Mouse (Mus musculus) kidney, adult 11 months (tissue): ENCODE measurements around the gene Stard10.

Experiments
- DNase-seq: peaks from one replicate; pipeline ENCODE4 v3.0.0; 2022

Gene Stard10

GRCm38 (mm10) chr7:101317014-101317413 is at the start of gene Stard10:
Gene Stard10, plus strand, starts transcription at chr7:101317086.
- DNase-seq = no peak

GRCm38 (mm10) chr7:101267457-101268259 is 49.2 kb upstream of the Stard10 start:
- DNase-seq = no peak

- no peak for DNase-seq
Observed at GRCm38 (mm10) chr7:101271602-101272001, 45.3 kb upstream of the Stard10 start.

- no peak for DNase-seq
Observed at GRCm38 (mm10) chr7:101272466-101273160, 44.3 kb upstream of the Stard10 start.

- no peak for DNase-seq
Observed at GRCm38 (mm10) chr7:101282721-101283120, 34.2 kb upstream of the Stard10 start.

GRCm38 (mm10) chr7:101284504-101284903 is 32.4 kb upstream of the Stard10 start:
- DNase-seq = no peak

- DNase-seq = no peak
Observed at GRCm38 (mm10) chr7:101286891-101287290, 30.0 kb upstream of the Stard10 start.

GRCm38 (mm10) chr7:101287820-101288219 is 29.1 kb upstream of the Stard10 start:
- no peak for DNase-seq

- no peak for DNase-seq
Observed at GRCm38 (mm10) chr7:101288436-101288835, 28.4 kb upstream of the Stard10 start.

- no peak for DNase-seq
Observed at GRCm38 (mm10) chr7:101290401-101290800, 26.5 kb upstream of the Stard10 start.

- no peak for DNase-seq
Observed at GRCm38 (mm10) chr7:101291211-101291610, 25.7 kb upstream of the Stard10 start.

GRCm38 (mm10) chr7:101291641-101292040 is 25.2 kb upstream of the Stard10 start:
- no peak for DNase-seq

- DNase-seq = no peak
Observed at GRCm38 (mm10) chr7:101292086-101292485, 24.8 kb upstream of the Stard10 start.

- DNase-seq = no peak
Observed at GRCm38 (mm10) chr7:101292696-101293095, 24.2 kb upstream of the Stard10 start.

- DNase-seq = no peak
Observed at GRCm38 (mm10) chr7:101293138-101293537, 23.7 kb upstream of the Stard10 start.

- DNase-seq = no peak
Observed at GRCm38 (mm10) chr7:101293611-101294010, 23.3 kb upstream of the Stard10 start.

GRCm38 (mm10) chr7:101295438-101295837 is 21.4 kb upstream of the Stard10 start:
- DNase-seq = no peak

GRCm38 (mm10) chr7:101296252-101297022 is 20.4 kb upstream of the Stard10 start:
- DNase-seq = peak; percentile 70

GRCm38 (mm10) chr7:101297023-101297405 is 19.9 kb upstream of the Stard10 start:
- DNase-seq = no peak

- DNase-seq = no peak
Observed at GRCm38 (mm10) chr7:101298375-101298774, 18.5 kb upstream of the Stard10 start.

GRCm38 (mm10) chr7:101301361-101301880 is 15.5 kb upstream of the Stard10 start:
- no peak for DNase-seq

GRCm38 (mm10) chr7:101301881-101302456 is 14.9 kb upstream of the Stard10 start, which contains the start of gene Atg16l2:
Gene Atg16l2, minus strand, starts transcription at chr7:101302251.
- DNase-seq = peak; percentile 96

- DNase-seq = no peak
Observed at GRCm38 (mm10) chr7:101302691-101303090, 14.2 kb upstream of the Stard10 start.
